Mouse (Mus musculus) CH12.LX (cell line): ENCODE measurements at regions not wholly inside any gene's neighbourhood (a gene's known extent, or its start where the extent isn't known, plus 50 kb on each side); places are given as distances from the start of the nearest gene placed in this dataset.

Experiments used
- CTCF ChIP-seq, 2 experiments: IDR thresholded peaks in 1 of 2; conservative IDR thresholded peaks in 1 of 2; 2 replicates each; pipeline ENCODE4 v1.5.1; 2011 to 2012; ENCODE audit warnings: low read depth in 2 of 2, low read length in 2 of 2, improper control_type of control experiment in 1 of 2, inconsistent platforms in 1 of 2, mild to moderate bottlenecking in 1 of 2, moderate library complexity in 1 of 2
- EP300 ChIP-seq: IDR thresholded peaks from 2 replicates; pipeline ENCODE4 v1.6.1; 2011; ENCODE audit warnings: low read length, improper control_type of control experiment
- MXI1 ChIP-seq: IDR thresholded peaks from 2 replicates; pipeline ENCODE4 v1.6.1; 2011; ENCODE audit warnings: mild to moderate bottlenecking, low read depth, low read length, improper control_type of control experiment
- POLR2A ChIP-seq: IDR thresholded peaks from 2 replicates; pipeline ENCODE4 v1.6.1; 2011; ENCODE audit warnings: low read depth, mild to moderate bottlenecking, improper control_type of control experiment, low read length
- POLR2AphosphoS2 ChIP-seq: IDR thresholded peaks from 2 replicates; pipeline ENCODE4 v1.6.1; 2011; ENCODE audit warnings: low read depth, low read length, improper control_type of control experiment
- RCOR1 ChIP-seq: conservative IDR thresholded peaks from 2 replicates; pipeline ENCODE4 v1.6.1; 2012; ENCODE audit warnings: low read depth, mild to moderate bottlenecking, inconsistent platforms, low read length, improper control_type of control experiment
- TCF12 ChIP-seq: IDR thresholded peaks from 2 replicates; pipeline ENCODE4 v1.6.1; 2014; ENCODE audit warnings: low read depth, mild to moderate bottlenecking, inconsistent platforms, low read length, improper control_type of control experiment
- ZNF384 ChIP-seq: IDR thresholded peaks from 2 replicates; pipeline ENCODE4 v1.6.1; 2012; ENCODE audit warnings: low read depth, low read length, improper control_type of control experiment, inconsistent platforms

GRCm38 (mm10) chr16:71247516-71248139, 933.9 kb downstream of the Gbe1 start:
- TF ChIP-seq POLR2A (no peak), TCF12 (no peak), RCOR1 (no peak), CTCF (conservative IDR thresholded peaks at IDR 0.05 in 1 of 2, IDR thresholded peaks at IDR 0.05 in 1 of 2; ENCODE audit: low read depth in 2 of 2, low read length in 2 of 2) (0 out of 4 replicates have a peak, but pooled peaks of 1 of the 2 experiments have one; percentile 20), MXI1 (no peak), POLR2AphosphoS2 (no peak), ZNF384 (no peak), EP300 (no peak)
